Comparison of ENCODE assay signal across 31 mouse cellular contexts in genomic region chr10:117430224-117430884, GRCm38 (mm10).
"Had no signal": no experiment of that assay in that cellular context is flagged by ENCODE, and none has a peak within 500 bp of the region (broad histone marks: within the 10 kb centered on the region; RNA-seq: fewer than 3 reads in every experiment).

No protein-coding gene starts in this region.

- H3K36me3 ChIP-seq: heart, embryonic 10.5 days; heart, embryonic 12.5 days; heart, embryonic 13.5 days; heart, embryonic 15.5 days; hindbrain, embryonic 10.5 days; hindbrain, embryonic 12.5 days; hindbrain, embryonic 13.5 days; hindbrain, embryonic 15.5 days; intestine, embryonic 15.5 days; kidney, embryonic 15.5 days had no signal

- H3K27me3 ChIP-seq: heart, embryonic 15.5 days; hindbrain, embryonic 13.5 days; intestine, embryonic 15.5 days; kidney, embryonic 15.5 days had no signal

- DNase-seq: heart, postnatal 10 days; heart, postnatal 14 days; heart, postnatal 36 days; kidney, adult 11 months; kidney, adult 18-20 months; kidney, adult 8-10 months; kidney, adult 9 months; kidney, postnatal 10 days; kidney, postnatal 14 days; kidney, postnatal 4 days; layer of hippocampus, adult 9-11 months; layer of hippocampus, postnatal 36 days had no signal

- H3K9me3 ChIP-seq: heart, embryonic 10.5 days; heart, embryonic 12.5 days; heart, embryonic 13.5 days; heart, embryonic 15.5 days; hindbrain, embryonic 10.5 days; hindbrain, embryonic 12.5 days; hindbrain, embryonic 13.5 days; hindbrain, embryonic 15.5 days; intestine, embryonic 15.5 days; kidney, embryonic 15.5 days had no signal

- H3K4me3 ChIP-seq: heart, embryonic 10.5 days; heart, embryonic 12.5 days; heart, embryonic 13.5 days; heart, embryonic 15.5 days; hindbrain, embryonic 10.5 days; hindbrain, embryonic 12.5 days; hindbrain, embryonic 13.5 days; hindbrain, embryonic 15.5 days; intestine, embryonic 15.5 days; kidney, embryonic 15.5 days; layer of hippocampus, adult 2 months; left cerebral cortex, adult 2 months had no signal

- H3K27ac ChIP-seq: heart, embryonic 10.5 days; heart, embryonic 13.5 days; heart, embryonic 15.5 days; hindbrain, embryonic 10.5 days; hindbrain, embryonic 12.5 days; hindbrain, embryonic 13.5 days; hindbrain, embryonic 14.5 days; hindbrain, embryonic 15.5 days; hindbrain, postnatal 0 days; intestine, embryonic 15.5 days; kidney, embryonic 15.5 days; kidney, postnatal 0 days; layer of hippocampus, adult 2 months; left cerebral cortex, adult 2 months had no signal

- ATAC-seq: hindbrain, embryonic 16.5 days; hindbrain, postnatal 0 days; inflammation-experienced regulatory T-cells, adult 6 months; intestine, embryonic 15.5 days; intestine, embryonic 16.5 days; intestine, postnatal 0 days had no signal

- H3K4me2 ChIP-seq: heart, embryonic 12.5 days; heart, embryonic 13.5 days; heart, embryonic 15.5 days; hindbrain, embryonic 12.5 days; hindbrain, embryonic 13.5 days; hindbrain, embryonic 14.5 days; hindbrain, embryonic 15.5 days; intestine, embryonic 15.5 days; kidney, embryonic 15.5 days had no signal

- H3K9ac ChIP-seq: heart, embryonic 12.5 days; heart, embryonic 13.5 days; heart, embryonic 15.5 days; hindbrain, embryonic 12.5 days; hindbrain, embryonic 13.5 days; hindbrain, embryonic 14.5 days; hindbrain, embryonic 15.5 days; intestine, embryonic 15.5 days; kidney, embryonic 15.5 days had no signal
